Mouse (Mus musculus) G1E (cell line): ENCODE measurements around the gene Apba1. TPM values are rescaled to one million over a fixed set of nuclear protein-coding genes. Genes with fewer than 3 reads are reported as not detected.
A peak's percentile ranks its signal among the peaks of the same experiment; 100 is the strongest.

ENCODE experiments used
- ATAC-seq: 2 replicates; pipeline ENCODE4 v1.8.0; 2016; ENCODE audit warnings: mild to moderate bottlenecking; ENCODE audit not compliant: insufficient number of reproducible peaks, poor library complexity, low FRiP score, severe bottlenecking; ENCODE audit errors: extremely low read depth
- DNase-seq: peaks from one replicate; pipeline ENCODE4 v3.0.0; 2012; ENCODE audit warnings: low spot score
- H3K27me3 ChIP-seq: 2 replicates; pipeline ENCODE4 v1.6.1; 2012; ENCODE audit warnings: mild to moderate bottlenecking, low read length, inconsistent platforms; ENCODE audit not compliant: insufficient read depth
- H3K36me3 ChIP-seq: replicated peaks from 2 replicates; pipeline ENCODE3; 2012; ENCODE audit warnings: mild to moderate bottlenecking, inconsistent platforms
- H3K4me1 ChIP-seq: 2 replicates; pipeline ENCODE4 v1.6.1; 2012; ENCODE audit warnings: low read depth, low read length, inconsistent platforms, mixed read lengths; ENCODE audit not compliant: insufficient read depth
- H3K4me3 ChIP-seq: 2 replicates; pipeline ENCODE4 v1.5.1; 2012; ENCODE audit warnings: low read depth, mild to moderate bottlenecking, inconsistent platforms, low read length, moderate library complexity, mixed read lengths
- H3K9me3 ChIP-seq: replicated peaks from 2 replicates; pipeline ENCODE4 v1.6.1; 2012; ENCODE audit warnings: inconsistent platforms
- CTCF ChIP-seq: IDR thresholded peaks from 2 replicates; pipeline ENCODE4 v1.5.1; 2012; ENCODE audit warnings: low read depth, low read length, inconsistent platforms, mixed read lengths
- GATA1 ChIP-seq: IDR thresholded peaks from 2 replicates; pipeline ENCODE4 v1.6.1; 2012; ENCODE audit warnings: borderline replicate concordance, low read length, inconsistent platforms, mixed read lengths
- GATA2 ChIP-seq: IDR thresholded peaks from 2 replicates; pipeline ENCODE4 v1.6.1; 2012; ENCODE audit warnings: low read depth, low read length, inconsistent platforms, borderline replicate concordance
- POLR2AphosphoS5 ChIP-seq: IDR thresholded peaks from 2 replicates; pipeline ENCODE4 v1.6.1; 2012; ENCODE audit warnings: low read depth, low read length, inconsistent platforms; ENCODE audit not compliant: insufficient replicate concordance
- TAL1 ChIP-seq: conservative IDR thresholded peaks from 2 replicates; pipeline ENCODE4 v1.6.1; 2012; ENCODE audit warnings: low read depth, low read length, inconsistent platforms, mixed read lengths
- polyA plus RNA-seq: library from polyadenylated mRNA; stranded (reverse); fragments of >175 nt; gene quantifications from 2 replicates; pipeline ENCODE4 v1.2.3, GENCODE M21; 2012
- total RNA-seq, 2 experiments: library from RNA; stranded (forward) in 1 of 2; stranded (reverse) in 1 of 2; fragments of 200-1000 nt in 1 of 2; fragments of >200 nt in 1 of 2; fragmentation: Nextera tagmentation in 1 of 2; gene quantifications; 2 replicates each; pipeline ENCODE4 v1.2.3; 2014 to 2017

Apba1 gene
- total and polyA plus RNA-seq, 3 experiments: 0.16 TPM; not detected in 2

DNA sequence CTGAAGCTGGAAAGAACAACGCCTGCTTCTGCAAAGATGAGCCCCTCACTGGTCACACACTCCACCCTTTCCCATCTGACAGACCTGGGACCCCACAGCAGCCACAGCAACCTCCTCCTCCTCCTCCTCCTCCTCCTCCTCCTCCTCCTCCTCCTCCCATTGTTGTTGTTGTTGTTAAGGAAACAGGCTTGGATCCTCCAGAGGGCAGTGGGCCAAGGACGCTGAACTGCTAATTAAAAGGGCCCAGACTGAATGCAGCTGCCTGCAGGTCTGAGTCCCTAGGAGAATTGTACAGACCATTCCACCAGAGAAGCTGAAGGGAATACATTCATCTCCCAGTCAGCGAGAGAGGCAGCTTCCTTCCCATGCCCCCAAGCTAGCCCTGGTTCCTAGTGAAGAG, 201.6 kb downstream of the Apba1 start:
- Histone ChIP-seq H3K4me3 (no peak overlapping the region), H3K36me3 (no peaks in the 10 kb centered on the region), H3K4me1 (no peaks in the 10 kb centered on the region), H3K27me3 (peaks cover 2% of the 10 kb centered on the region; the same call in 1 of the 2 replicates), H3K9me3 (no peaks in the 10 kb centered on the region)
- DNase-seq: no peak
- TF ChIP-seq TAL1 (no peak), CTCF (no peak), POLR2AphosphoS5 (no peak), GATA1 (no peak), GATA2 (no peak)
- no peak for ATAC-seq

DNA sequence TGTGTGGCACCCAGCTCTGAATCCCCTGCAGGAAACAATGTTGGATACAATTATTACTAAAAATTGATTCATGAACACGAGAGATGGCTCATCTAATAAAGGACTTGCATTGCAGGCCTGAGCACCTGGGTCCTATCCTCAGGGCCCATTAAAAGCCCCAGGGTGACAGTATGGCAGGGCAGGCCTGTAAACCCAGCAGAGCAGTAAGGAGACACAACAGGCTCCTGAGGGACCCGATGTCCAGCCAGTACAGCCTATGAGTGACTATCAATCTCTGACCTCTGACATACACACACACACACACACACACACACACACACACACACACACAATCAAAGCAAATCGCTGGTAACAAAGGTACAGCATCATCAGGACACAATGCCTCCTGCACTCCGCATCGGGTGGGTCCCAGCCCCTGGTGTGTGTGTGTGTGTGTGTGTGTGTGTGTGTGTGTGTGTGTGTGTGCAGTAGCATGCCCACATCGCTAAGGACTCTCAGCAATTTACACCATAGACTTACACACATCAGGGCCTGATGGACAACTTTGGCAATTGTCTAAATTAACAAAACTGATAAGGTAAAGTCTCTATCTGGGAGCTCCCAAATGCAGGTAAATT, 202.3 kb downstream of the Apba1 start:
- H3K4me1 ChIP-seq: no peaks in the 10 kb centered on the region

GRCm38 (mm10) chr19:23961516-23961915, 202.8 kb downstream of the Apba1 start:
- peak; percentile 53 for DNase-seq
- peaks cover 2% of the 10 kb centered on the region; the same call in 1 of the 2 replicates for H3K27me3 ChIP-seq
- no peaks in the 10 kb centered on the region for H3K4me1 ChIP-seq
- no peak for TF ChIP-seq GATA1
- no peak for TF ChIP-seq TAL1
- TF ChIP-seq CTCF: peak; percentile 86
- TF ChIP-seq POLR2AphosphoS5: no peak
- no peak for TF ChIP-seq GATA2
- peak; percentile 34; the same call in 1 of the 2 replicates for ATAC-seq
- H3K4me3 ChIP-seq: no peak overlapping the region
- H3K36me3 ChIP-seq: no peaks in the 10 kb centered on the region
- no peaks in the 10 kb centered on the region for H3K9me3 ChIP-seq

More for the DNA sequence above, 202.3 kb downstream of the Apba1 start:
- Histone ChIP-seq H3K9me3 (no peaks in the 10 kb centered on the region), H3K36me3 (no peaks in the 10 kb centered on the region), H3K27me3 (peaks cover 2% of the 10 kb centered on the region; the same call in 1 of the 2 replicates), H3K4me3 (no peak overlapping the region)
- TF ChIP-seq GATA2: no peak
- TF ChIP-seq GATA1: no peak
- ATAC-seq (no peak), DNase-seq (no peak)

GRCm38 (mm10) chr19:23964401-23964910, 205.8 kb downstream of the Apba1 start:
- ATAC-seq (no peak), DNase-seq (no peak)

DNA sequence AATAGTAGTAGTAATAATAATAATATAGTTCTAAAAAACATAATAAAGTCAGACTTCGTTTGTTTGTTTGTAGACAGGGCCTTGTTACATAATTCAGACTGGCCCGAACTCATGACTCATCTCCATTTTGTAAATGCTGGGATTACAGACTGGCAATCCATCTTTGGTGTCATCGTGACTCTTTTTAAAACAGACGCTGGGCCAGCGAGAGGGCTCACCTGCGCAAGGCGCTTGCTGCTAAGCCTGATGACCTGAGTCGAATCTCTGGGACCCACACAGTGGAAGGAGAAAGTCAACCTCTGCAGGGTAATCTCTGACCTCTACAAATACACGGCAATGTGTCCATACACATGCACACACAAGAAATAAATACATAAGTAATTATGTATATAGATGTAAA, 207.7 kb downstream of the Apba1 start:
- DNase-seq: no peak
- no peak overlapping the region for H3K4me3 ChIP-seq
- no peaks in the 10 kb centered on the region for H3K4me1 ChIP-seq
- no peaks in the 10 kb centered on the region for H3K9me3 ChIP-seq
- no peaks in the 10 kb centered on the region for H3K27me3 ChIP-seq
- H3K36me3 ChIP-seq: no peaks in the 10 kb centered on the region
- TF ChIP-seq GATA2: no peak
- ATAC-seq: no peak

More at GRCm38 (mm10) chr19:23964401-23964910, 205.8 kb downstream of the Apba1 start:
- Histone ChIP-seq H3K27me3 (peaks cover 2% of the 10 kb centered on the region; the same call in 1 of the 2 replicates), H3K36me3 (no peaks in the 10 kb centered on the region), H3K4me3 (no peak overlapping the region), H3K9me3 (no peaks in the 10 kb centered on the region), H3K4me1 (no peaks in the 10 kb centered on the region)
- TF ChIP-seq CTCF (no peak), GATA2 (no peak), POLR2AphosphoS5 (no peak), GATA1 (no peak), TAL1 (no peak)

GRCm38 (mm10) chr19:23967156-23967555, 208.5 kb downstream of the Apba1 start:
- no peaks in the 10 kb centered on the region for H3K4me1 ChIP-seq
- ATAC-seq: no peak
- TF ChIP-seq GATA1 (no peak), GATA2 (no peak), CTCF (no peak), POLR2AphosphoS5 (no peak), TAL1 (no peak)
- no peaks in the 10 kb centered on the region for H3K9me3 ChIP-seq
- no peaks in the 10 kb centered on the region for H3K27me3 ChIP-seq
- no peak for DNase-seq
- H3K4me3 ChIP-seq: no peak overlapping the region
- H3K36me3 ChIP-seq: no peaks in the 10 kb centered on the region
